Mouse (Mus musculus) heart, embryonic 11.5 days (tissue): Measurements from ENCODE around the gene Hes5. TPM values are rescaled to one million over a fixed set of nuclear protein-coding genes. Genes with fewer than 3 reads are reported as not detected.

Experiments used
- ATAC-seq: fragments of 200-750 bp; cut with Nextera tagmentation; replicated peaks from 2 replicates; pipeline ENCODE4 v1.8.0; 2017; ENCODE audit warnings: moderate library complexity; ENCODE audit not compliant: insufficient number of reproducible peaks, low FRiP score, low TSS enrichment
- H3K27ac ChIP-seq: fragments of 300-500 bp; sonication (generic); 2 replicates; pipeline ENCODE4 v1.5.1; 2014; ENCODE audit warnings: mild to moderate bottlenecking, low read depth, low read length
- H3K27me3 ChIP-seq: fragments of 300-500 bp; sonication (generic); 2 replicates; pipeline ENCODE4 v1.6.1; 2014; ENCODE audit warnings: mild to moderate bottlenecking, low read length, mixed read lengths; ENCODE audit not compliant: control insufficient read depth, insufficient read depth
- H3K36me3 ChIP-seq: fragments of 300-500 bp; sonication (generic); 2 replicates; pipeline ENCODE4 v1.6.1; 2014; ENCODE audit warnings: mild to moderate bottlenecking, low read length, moderate library complexity, mixed read lengths; ENCODE audit not compliant: control insufficient read depth, insufficient read depth
- H3K4me1 ChIP-seq: fragments of 300-500 bp; sonication (generic); 2 replicates; pipeline ENCODE4 v1.6.1; 2014; ENCODE audit warnings: low read length; ENCODE audit not compliant: control insufficient read depth, insufficient read depth
- H3K4me2 ChIP-seq: fragments of 300-500 bp; sonication (generic); 2 replicates; pipeline ENCODE4 v1.6.1; 2014; ENCODE audit warnings: mild to moderate bottlenecking, moderate library complexity
- H3K4me3 ChIP-seq: fragments of 300-500 bp; sonication (generic); 2 replicates; pipeline ENCODE4 v1.5.1; 2014; ENCODE audit warnings: low read depth, low read length
- H3K9ac ChIP-seq: fragments of 300-500 bp; sonication (generic); 2 replicates; pipeline ENCODE4 v1.6.1; 2014; ENCODE audit warnings: mild to moderate bottlenecking, low read depth, low read length, moderate library complexity
- H3K9me3 ChIP-seq: fragments of 300-500 bp; sonication (generic); replicated peaks from 2 replicates; pipeline ENCODE4 v1.6.1; 2016; ENCODE audit warnings: low read length; ENCODE audit not compliant: control insufficient read depth
- WGBS: fragments of 180-500 bp; shearing (Covaris S2); extraction: QIAGEN DNeasy Blood & Tissue Kit; methylation state at CpG from one replicate; pipeline ENCODE4 v1.1.7; 2014; ENCODE audit not compliant: insufficient replicate concordance; 5-methylcytosine and 5-hydroxymethylcytosine counted together
- polyA plus RNA-seq: library from polyadenylated mRNA; unstranded; fragments of >200 nt; fragmentation: Nextera tagmentation; extraction: Ambion mirVana; gene quantifications from 2 replicates; pipeline ENCODE4 v1.2.1, GENCODE M21; 2014

The Hes5 gene
- polyA plus RNA-seq, 1 experiment from 2014 or later, result 0.56 TPM

DNA sequence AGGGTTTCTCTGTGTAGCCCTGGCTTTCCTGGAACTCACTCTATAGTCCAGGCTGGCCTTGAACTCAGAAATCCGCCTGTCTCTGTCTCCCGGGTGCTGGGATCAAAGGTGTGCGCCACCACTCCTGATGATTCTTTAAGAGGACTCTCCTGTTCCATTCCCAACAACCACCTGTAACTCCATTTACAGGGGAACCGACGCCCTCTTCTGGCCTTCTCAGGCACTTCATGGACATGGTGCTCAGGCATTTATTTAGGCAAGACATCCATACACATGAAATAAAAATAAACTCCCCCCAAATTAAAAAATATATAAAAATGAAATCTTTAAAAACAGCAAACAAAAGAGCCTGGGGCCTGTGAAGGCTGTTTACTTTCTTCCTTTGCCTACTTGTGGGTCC, 6.5 kb downstream of the Hes5 start:
- Histone ChIP-seq H3K36me3 (peaks cover 30% of the 10 kb centered on the region), H3K9me3 (no peaks in the 10 kb centered on the region), H3K4me1 (peaks cover 35% of the 10 kb centered on the region), H3K27me3 (peaks cover 17% of the 10 kb centered on the region), H3K27ac (no peak overlapping the region), H3K4me2 (no peak overlapping the region), H3K9ac (no peak overlapping the region), H3K4me3 (no peak overlapping the region)
- 66% methylated on average over 5 of the region's 5 CpGs for WGBS
- no peak for ATAC-seq

DNA sequence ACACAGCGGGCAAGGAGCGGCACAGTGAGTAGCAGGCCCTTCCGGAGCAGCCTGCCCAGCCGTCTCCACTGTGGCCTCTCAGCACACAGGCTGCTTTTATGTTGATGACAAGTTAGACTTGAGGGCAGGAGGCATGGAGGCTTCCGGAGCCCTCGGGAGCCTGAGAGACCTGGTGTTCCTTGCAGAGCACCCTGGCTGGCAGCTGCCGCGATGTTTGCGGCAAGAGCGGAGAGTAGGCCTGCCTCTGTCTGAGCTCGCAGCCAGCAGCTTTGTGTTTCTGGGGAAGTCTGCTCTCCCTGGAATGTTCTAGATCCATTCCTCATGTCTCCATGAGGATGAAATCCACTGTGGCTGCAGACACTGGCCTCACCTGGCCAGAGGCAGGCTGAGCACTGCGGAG, 11.8 kb downstream of the Hes5 start:
- no peak for ATAC-seq
- H3K27ac ChIP-seq, result no peak overlapping the region
- H3K36me3 ChIP-seq, result peaks cover 73% of the 10 kb centered on the region
- H3K9me3 ChIP-seq, result no peaks in the 10 kb centered on the region
- no peak overlapping the region for H3K4me3 ChIP-seq
- no peaks in the 10 kb centered on the region for H3K27me3 ChIP-seq
- WGBS, result 95% methylated on average over 12 of the region's 12 CpGs
- peaks cover under 1% of the 10 kb centered on the region for H3K4me1 ChIP-seq
- no peak overlapping the region for H3K4me2 ChIP-seq
- H3K9ac ChIP-seq, result no peak overlapping the region

DNA sequence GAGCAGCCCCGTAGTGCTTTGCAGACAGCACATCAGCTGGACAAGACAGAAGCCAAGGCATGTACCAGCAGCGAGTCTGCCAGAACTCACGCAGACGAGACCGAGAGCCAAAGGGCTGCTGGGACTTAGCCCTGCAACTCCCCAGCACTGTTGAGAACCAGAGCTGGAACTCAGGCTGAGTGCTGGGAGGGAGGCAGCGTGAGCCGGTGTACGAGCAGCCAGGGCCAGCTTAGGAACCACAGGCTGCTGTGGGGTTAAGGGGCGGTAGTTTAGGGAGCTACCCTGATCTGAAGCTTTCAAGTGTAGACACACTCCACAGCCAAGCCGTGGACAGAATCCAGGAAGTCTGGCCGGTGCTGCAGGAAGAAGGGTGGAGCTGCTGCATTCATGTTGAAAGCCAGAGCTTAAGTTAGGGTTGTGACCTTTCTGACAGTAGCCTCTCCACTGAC, 13.5 kb downstream of the Hes5 start:
- H3K9ac ChIP-seq, result no peak overlapping the region
- no peak overlapping the region for H3K27ac ChIP-seq
- no peaks in the 10 kb centered on the region for H3K4me1 ChIP-seq
- H3K27me3 ChIP-seq, result no peaks in the 10 kb centered on the region
- no peak for ATAC-seq
- H3K4me3 ChIP-seq, result no peak overlapping the region
- no peak overlapping the region for H3K4me2 ChIP-seq
- peaks cover 84% of the 10 kb centered on the region for H3K36me3 ChIP-seq
- 86% methylated on average over 11 of the region's 11 CpGs for WGBS
- H3K9me3 ChIP-seq, result no peaks in the 10 kb centered on the region

DNA sequence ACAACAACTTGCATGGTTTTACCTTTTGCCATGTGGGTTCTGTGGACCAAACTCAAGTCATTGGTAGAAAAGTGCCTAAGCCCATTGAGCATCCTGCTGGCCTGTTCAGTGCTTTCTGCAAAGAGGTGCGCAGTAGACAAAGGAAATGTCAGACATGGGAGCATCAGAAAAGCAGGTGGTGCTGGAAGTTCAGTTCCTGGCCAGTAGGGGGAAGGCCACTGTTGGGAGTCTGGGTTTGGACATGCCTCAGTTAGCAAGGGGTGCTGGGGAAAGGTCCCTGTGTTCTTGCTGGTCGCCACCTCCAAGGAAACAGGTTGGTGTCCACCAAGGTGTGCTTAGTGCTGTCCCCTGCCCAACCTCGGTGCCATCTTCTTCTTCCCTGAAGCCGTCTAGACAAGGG, 19.4 kb downstream of the Hes5 start:
- Histone ChIP-seq H3K9ac (no peak overlapping the region), H3K27ac (no peak overlapping the region), H3K36me3 (peaks cover 47% of the 10 kb centered on the region), H3K9me3 (no peaks in the 10 kb centered on the region), H3K4me1 (peaks cover 3% of the 10 kb centered on the region), H3K4me3 (no peak overlapping the region), H3K27me3 (peaks cover 20% of the 10 kb centered on the region), H3K4me2 (no peak overlapping the region)
- WGBS, result 91% methylated on average over 4 of the region's 4 CpGs
- no peak for ATAC-seq

DNA sequence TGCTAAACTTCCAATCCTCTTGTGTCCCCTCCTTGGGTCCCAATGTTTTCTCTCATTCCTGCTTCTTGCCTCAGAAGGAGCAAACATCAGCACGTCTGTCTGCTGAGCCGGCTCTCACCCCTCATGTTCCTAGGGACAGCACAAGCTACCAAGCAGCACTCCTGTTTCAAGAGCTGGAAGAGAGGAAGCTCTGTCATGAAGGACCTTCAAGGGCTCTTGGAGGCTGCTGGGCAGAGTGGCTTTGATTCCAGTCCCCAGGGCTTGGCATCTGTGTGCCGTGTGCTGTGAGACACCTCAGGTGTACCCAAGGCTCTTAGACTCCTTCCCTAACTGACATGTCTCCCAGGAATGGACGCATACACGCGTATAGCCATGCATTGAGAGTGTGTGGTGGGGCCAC, 20.4 kb downstream of the Hes5 start:
- H3K4me2 ChIP-seq, result no peak overlapping the region
- H3K27ac ChIP-seq, result no peak overlapping the region
- peaks cover 20% of the 10 kb centered on the region for H3K27me3 ChIP-seq
- H3K4me3 ChIP-seq, result no peak overlapping the region
- no peaks in the 10 kb centered on the region for H3K9me3 ChIP-seq
- WGBS, result 85% methylated on average over 6 of the region's 6 CpGs
- H3K4me1 ChIP-seq, result peaks cover 3% of the 10 kb centered on the region
- ATAC-seq, result no peak
- H3K36me3 ChIP-seq, result peaks cover 41% of the 10 kb centered on the region
- no peak overlapping the region for H3K9ac ChIP-seq

DNA sequence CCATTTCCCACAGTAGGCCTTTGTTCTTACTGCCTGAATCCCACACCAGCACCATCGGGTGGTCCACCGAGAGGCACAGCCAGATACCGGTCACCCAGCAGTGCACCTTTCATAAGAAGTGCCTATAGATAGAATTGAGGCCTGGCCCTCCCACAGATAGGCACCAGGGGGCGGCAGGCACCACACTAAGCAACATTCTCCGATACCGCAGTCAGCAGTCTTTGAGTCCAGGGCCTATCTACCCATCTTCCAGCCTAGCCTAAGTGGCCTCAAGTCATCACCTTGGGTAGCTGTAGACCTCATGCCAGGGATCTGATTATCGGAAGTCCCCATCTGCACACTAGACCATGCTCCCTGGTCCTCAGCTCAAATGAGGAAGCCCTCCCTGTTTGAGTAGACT, 20.8 kb downstream of the Hes5 start:
- ATAC-seq, result no peak
- WGBS, result 37% methylated on average over 7 of the region's 7 CpGs
- no peak overlapping the region for H3K9ac ChIP-seq
- H3K4me3 ChIP-seq, result no peak overlapping the region
- H3K27ac ChIP-seq, result no peak overlapping the region
- H3K36me3 ChIP-seq, result peaks cover 36% of the 10 kb centered on the region
- H3K27me3 ChIP-seq, result peaks cover 24% of the 10 kb centered on the region
- H3K9me3 ChIP-seq, result no peaks in the 10 kb centered on the region
- H3K4me2 ChIP-seq, result no peak overlapping the region; the same call in 1 of the 2 replicates
- peaks cover 6% of the 10 kb centered on the region for H3K4me1 ChIP-seq

DNA sequence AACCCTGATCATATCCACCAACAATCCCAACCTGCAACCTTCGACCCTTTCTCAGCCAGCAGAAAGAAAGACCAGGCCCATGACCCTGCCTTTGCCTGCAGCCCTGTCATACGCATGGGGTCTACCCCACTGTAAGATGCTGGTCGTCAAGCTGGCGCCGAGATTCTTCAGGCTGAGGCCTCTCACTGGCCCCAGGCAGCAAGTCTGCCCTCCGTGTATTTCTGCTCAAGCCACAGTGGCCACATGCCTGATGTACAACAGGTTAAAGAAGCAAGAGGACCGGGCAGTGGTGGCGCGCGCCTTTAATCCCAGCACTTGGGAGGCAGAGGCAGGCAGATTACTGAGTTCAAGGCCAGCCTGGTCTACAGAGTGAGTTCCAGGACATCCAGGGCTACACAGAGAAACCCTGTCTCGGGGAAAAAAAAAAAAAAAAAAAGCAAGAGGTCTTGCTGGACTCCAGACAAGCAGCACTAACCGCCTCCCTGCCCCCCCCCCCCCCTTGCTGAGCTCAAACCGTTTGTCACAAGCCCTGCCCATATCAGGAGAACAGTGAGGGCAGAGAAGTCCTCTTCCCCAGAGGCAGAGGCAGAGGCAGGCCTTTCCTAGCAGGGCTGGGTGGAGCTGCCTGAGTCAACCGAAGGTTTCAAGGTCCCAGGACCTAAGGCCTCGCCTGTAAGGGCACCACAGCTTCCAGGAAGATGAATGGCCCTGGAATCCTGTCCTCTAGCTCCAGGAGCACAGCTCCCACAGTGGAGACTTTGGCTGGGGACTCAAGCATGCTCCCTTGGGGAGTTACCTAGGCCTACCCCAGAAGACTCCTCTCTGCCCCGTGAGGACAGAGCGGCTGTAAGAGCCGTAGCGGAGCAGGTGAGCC, 21.8 kb downstream of the Hes5 start:
- no peak for ATAC-seq
- Histone ChIP-seq H3K4me1 (peaks cover 6% of the 10 kb centered on the region), H3K36me3 (peaks cover 27% of the 10 kb centered on the region), H3K27me3 (peaks cover 27% of the 10 kb centered on the region), H3K27ac (no peak overlapping the region), H3K9me3 (no peaks in the 10 kb centered on the region), H3K4me3 (no peak overlapping the region), H3K9ac (no peak overlapping the region), H3K4me2 (no peak overlapping the region)
- WGBS, result 71% methylated on average over 18 of the region's 19 CpGs

DNA sequence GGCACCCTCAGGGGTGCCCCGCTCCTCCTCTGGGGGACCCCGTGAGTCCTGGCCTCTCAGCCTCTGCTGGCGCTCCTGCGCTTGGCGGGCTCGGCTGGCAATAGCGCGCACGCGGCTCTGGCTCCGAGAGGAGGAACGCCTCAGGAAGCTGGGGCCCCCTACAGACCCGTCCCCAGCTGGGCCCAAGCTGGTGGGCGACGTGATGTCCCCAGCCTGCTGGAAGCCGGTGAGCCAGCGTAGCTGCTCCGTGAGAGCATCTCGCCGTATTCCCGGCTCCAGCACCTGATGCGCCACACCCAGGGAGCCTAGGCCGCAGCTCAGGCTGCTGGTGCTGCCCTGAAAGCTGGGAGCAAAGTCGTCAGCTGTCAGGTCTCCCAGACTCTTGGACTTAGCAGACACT, 23.0 kb downstream of the Hes5 start:
- 22% methylated on average over 23 of the region's 24 CpGs for WGBS
- Histone ChIP-seq H3K36me3 (peaks cover 16% of the 10 kb centered on the region), H3K4me3 (no peak overlapping the region), H3K4me1 (peaks cover 6% of the 10 kb centered on the region), H3K9me3 (no peaks in the 10 kb centered on the region), H3K27me3 (peaks cover 29% of the 10 kb centered on the region), H3K27ac (no peak overlapping the region), H3K9ac (0 out of 2 replicates have a peak overlapping the region, but pooled peaks have one; percentile 3), H3K4me2 (no peak overlapping the region)
- ATAC-seq, result no peak
